Mouse (Mus musculus): Measurements from ENCODE around the gene Ubash3a.

The Ubash3a gene

GRCm38 (mm10) chr17:31207771-31208334, at the start of gene Ubash3a:
Ubash3a (plus strand) TSS chr17:31207873.
- no peak for TF ChIP-seq GATA4 (IDR thresholded peaks at IDR 0.05; ENCODE audit: insufficient replicate concordance, low read length)

GRCm38 (mm10) chr17:31157921-31158320, 49.8 kb upstream of the Ubash3a start:
- TF ChIP-seq GATA4 (IDR thresholded peaks at IDR 0.05; ENCODE audit: insufficient replicate concordance, low read length) = no peak

DNA sequence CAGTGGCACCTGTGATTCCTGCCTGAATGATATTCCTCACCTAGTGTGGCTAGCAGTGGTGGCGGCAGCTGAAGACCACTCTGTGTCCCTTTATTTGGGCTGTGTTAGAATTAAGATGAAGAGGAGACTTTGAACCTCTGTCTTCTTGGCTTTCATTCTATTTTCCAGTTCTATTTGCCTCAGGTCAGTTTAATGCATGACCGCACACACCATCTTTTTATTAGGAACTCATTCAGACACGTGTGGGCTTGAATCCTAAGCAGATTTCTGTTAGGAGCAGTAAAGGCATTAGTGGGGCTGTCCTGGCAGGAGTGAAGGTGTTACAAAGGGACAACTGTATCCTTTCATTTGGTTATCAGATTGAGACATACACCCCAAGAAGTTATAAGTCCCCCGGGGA, 47.4 kb upstream of the Ubash3a start:
- no peak for TF ChIP-seq GATA4 (IDR thresholded peaks at IDR 0.05; ENCODE audit: insufficient replicate concordance, low read length)

- no peak for TF ChIP-seq GATA4 (IDR thresholded peaks at IDR 0.05; ENCODE audit: insufficient replicate concordance, low read length)
Observed at GRCm38 (mm10) chr17:31162607-31163006, 45.1 kb upstream of the Ubash3a start.

DNA sequence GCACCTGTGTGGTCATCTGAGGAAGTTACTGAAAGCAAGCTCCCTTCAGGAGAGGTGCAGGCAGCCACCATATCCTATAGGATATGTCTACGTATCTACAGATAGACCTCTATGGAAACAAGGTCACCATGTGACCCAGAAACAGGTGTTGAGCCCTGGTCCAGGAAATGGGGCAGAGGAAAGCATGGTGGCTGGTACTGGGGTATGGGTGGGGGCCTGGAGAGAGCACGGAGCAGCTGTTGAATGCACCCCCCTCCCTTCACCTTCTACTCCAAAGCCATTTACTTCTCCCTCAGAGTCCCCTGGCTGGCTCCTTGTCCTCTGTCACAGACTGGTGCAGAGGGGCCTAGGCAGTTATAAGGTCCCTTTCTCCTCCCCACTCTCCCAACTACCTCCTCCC, 43.9 kb upstream of the Ubash3a start:
- TF ChIP-seq GATA4 (IDR thresholded peaks at IDR 0.05; ENCODE audit: insufficient replicate concordance, low read length) = no peak

DNA sequence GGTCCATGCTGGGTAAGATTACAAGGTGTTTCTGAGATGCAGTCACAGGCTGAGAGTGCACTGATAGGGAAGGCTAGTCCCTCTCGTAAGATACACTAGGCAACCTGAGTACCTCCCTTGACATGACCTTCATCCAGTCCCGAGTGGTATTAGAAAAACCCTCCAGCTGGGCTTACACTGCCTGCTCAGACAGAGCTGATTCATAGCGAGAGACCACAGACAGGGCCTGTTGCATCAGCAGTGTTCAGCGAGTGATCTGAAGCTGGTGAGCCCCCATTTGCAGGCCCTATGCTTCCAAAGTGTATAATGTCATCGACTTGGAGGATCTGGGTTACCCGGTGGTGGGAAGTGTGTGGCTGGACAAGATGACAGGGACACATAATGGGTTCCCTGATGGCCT, 42.5 kb upstream of the Ubash3a start, which contains the start of gene Tff1:
Gene Tff1 (minus strand): TSS at position 151 of the 400 bp plus-strand sequence.
- TF ChIP-seq GATA4 (IDR thresholded peaks at IDR 0.05; ENCODE audit: insufficient replicate concordance, low read length) = no peak

GRCm38 (mm10) chr17:31169796-31170195, 37.9 kb upstream of the Ubash3a start:
- no peak for TF ChIP-seq GATA4 (IDR thresholded peaks at IDR 0.05; ENCODE audit: insufficient replicate concordance, low read length)

- no peak for TF ChIP-seq GATA4 (IDR thresholded peaks at IDR 0.05; ENCODE audit: insufficient replicate concordance, low read length)
Observed at GRCm38 (mm10) chr17:31176321-31176720, 31.4 kb upstream of the Ubash3a start.

DNA sequence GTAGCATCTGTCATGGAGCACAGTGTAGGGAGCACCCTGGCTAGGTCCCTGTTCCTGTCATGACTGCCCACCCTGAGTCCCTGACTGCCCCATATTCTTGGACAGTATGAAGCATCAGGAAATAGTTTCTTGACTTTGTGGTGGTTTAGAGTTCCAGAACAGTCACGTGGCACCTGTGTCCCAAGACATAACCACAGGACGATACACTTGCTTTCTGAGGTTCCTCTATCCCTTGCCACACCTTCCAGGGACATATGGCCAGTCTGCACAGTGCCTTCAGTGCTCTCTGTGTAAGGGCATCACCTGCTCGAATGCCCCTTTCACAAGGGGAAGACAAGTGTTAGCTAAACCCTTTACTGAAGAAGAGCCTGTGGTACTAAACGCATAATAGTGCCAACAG, 26.2 kb upstream of the Ubash3a start:
- no peak for TF ChIP-seq GATA4 (IDR thresholded peaks at IDR 0.05; ENCODE audit: insufficient replicate concordance, low read length)

GRCm38 (mm10) chr17:31183180-31183974, 24.3 kb upstream of the Ubash3a start:
- TF ChIP-seq GATA4 (IDR thresholded peaks at IDR 0.05; ENCODE audit: insufficient replicate concordance, low read length) = no peak

DNA sequence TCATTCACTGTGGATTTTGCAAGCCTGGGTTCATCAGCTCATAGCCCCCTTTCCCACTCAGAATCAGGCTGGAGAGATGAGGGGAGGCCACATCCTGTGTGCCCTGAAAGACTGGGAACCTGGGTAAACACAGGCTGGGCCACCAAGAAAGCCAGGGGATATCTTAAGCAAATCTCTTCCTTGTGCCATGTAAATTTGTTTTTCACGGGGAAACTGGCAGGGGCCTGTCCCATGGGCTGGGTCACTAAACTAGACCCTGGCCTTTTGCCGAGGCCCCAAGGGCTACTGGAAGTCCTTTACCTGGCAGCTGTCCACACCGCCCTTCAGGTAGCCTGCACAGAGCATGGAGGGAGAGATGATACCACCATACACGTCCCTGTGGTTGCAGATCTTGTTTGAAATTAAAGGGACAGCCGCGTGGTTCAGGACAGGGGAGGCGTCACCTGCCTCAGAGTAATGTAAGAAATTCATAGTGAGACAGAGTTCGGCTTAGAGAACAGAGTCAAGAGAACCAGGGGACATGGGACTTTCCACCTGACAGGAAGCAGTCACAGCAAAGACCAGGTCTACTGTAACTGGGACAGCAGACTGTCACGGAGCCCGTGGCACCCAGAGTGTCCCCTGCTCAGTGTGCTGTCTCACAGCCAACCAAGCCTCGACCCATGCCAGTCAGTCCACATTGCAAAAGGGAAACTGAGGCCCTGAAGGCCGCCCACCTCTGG, 23.2 kb upstream of the Ubash3a start:
- TF ChIP-seq GATA4 (IDR thresholded peaks at IDR 0.05; ENCODE audit: insufficient replicate concordance, low read length) = no peak

GRCm38 (mm10) chr17:31187370-31187769, 20.3 kb upstream of the Ubash3a start:
- TF ChIP-seq GATA4 (IDR thresholded peaks at IDR 0.05; ENCODE audit: insufficient replicate concordance, low read length) = no peak

DNA sequence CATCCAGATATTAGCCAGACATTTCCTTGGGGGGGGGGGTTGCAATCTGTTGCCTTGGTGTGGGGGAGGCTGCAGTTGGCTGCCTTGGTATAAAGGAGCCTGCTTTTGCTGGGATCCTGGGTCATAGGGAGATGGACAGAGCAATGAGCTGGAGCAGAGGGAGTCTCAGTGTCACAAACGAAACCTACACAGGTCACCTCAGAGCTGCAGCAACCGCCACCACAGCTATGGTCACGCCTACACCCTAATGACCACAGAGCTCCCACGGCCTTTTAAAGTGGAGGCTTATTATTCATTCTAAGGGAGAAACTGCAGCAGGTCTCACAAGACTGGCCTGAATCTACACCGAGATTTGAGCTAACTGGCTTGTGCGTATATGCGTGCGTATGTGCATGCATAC, 15.8 kb upstream of the Ubash3a start:
- TF ChIP-seq GATA4 (IDR thresholded peaks at IDR 0.05; ENCODE audit: insufficient replicate concordance, low read length) = no peak

DNA sequence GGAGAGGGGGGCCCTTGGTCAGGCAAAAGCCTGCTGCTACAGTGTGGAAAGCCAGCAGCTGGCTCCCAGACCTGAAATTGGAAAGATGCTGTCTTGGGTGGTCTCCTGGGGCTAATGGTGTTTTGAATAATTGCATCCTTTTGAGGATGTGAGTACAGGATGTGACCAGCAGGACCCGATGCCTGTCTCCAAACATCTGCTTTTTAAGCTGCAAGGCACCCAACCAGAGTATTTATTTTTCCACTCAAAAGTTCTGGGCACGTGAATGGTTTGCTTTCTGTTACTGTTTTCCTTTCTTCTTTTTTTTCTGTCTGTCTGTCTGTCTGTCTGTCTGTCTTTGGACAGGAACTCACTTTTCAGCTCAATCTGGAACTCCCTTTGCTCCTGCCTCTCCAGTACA, 15.0 kb upstream of the Ubash3a start:
- TF ChIP-seq GATA4 (IDR thresholded peaks at IDR 0.05; ENCODE audit: insufficient replicate concordance, low read length) = no peak

- TF ChIP-seq GATA4 (IDR thresholded peaks at IDR 0.05; ENCODE audit: insufficient replicate concordance, low read length) = no peak
Observed at GRCm38 (mm10) chr17:31193360-31193759, 14.3 kb upstream of the Ubash3a start.

DNA sequence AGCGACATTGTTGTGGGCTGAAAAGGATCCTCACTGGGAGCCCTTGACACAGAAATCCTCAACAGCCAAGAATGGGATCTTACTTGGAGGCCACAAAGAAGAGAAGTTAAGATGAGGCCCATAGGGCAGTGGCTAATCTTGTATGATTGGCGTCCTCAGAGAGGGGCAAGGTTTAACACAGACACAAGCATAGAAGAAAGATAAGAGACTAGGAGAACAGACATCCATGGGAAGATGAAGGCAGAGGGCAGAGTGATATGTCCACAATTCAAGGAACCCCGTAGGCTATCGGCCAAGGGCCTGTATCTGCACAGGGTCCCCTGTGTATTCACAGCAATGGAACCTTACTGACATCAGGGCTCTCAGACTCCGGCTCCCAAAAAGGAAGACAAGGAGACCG, 12.5 kb upstream of the Ubash3a start:
- TF ChIP-seq GATA4 (IDR thresholded peaks at IDR 0.05; ENCODE audit: insufficient replicate concordance, low read length) = no peak

Measured in liver, adult (tissue).